ENCODE assay signal across 13 mouse cellular contexts in genomic region chr4:145640416-145641185, GRCm38 (mm10). TPM values are rescaled to one million over a fixed set of nuclear protein-coding genes. Genes with fewer than 3 reads are reported as not detected.
DNase-seq lines count a peak whose midpoint lies in the region; ATAC-seq and TF ChIP-seq lines count a peak whose summit lies in the region.
"Not testable (repeated sequence)": the region's sequence is repeated elsewhere in the genome, so short reads cannot be mapped to it uniquely, and the experiment has no call there.
"Had no signal": no experiment of that assay in that cellular context is flagged by ENCODE, and none has a peak within 500 bp of the region (broad histone marks: within the 10 kb centered on the region; RNA-seq: fewer than 3 reads in every experiment).

No protein-coding gene starts in this region.

- not testable (repeated sequence) for ATAC-seq in hindbrain, embryonic 13.5 days (ENCODE audit: low FRiP score); stomach, embryonic 15.5 days (ENCODE audit: insufficient read depth, low FRiP score, low read depth)

- not testable (repeated sequence) for H3K27ac ChIP-seq in heart, embryonic 10.5 days; hindbrain, embryonic 13.5 days; limb, embryonic 10.5 days; stomach, embryonic 15.5 days

- H3K4me1 ChIP-seq in E14TG2a.4 (replicated peaks; ENCODE audit: low read depth, low read length); heart, embryonic 10.5 days; hindbrain, embryonic 13.5 days (replicated peaks); limb, embryonic 10.5 days; megakaryocyte, embryonic 14.5 days; stomach, embryonic 15.5 days: not testable (repeated sequence)

- not testable (repeated sequence) for H3K9ac ChIP-seq in hindbrain, embryonic 13.5 days; stomach, embryonic 15.5 days

- H3K9me3 ChIP-seq in E14TG2a.4 (ENCODE audit: low read length): peaks cover 31% of the 10 kb centered on the region
- H3K9me3 ChIP-seq in heart, embryonic 10.5 days; hindbrain, embryonic 13.5 days; limb, embryonic 10.5 days (replicated peaks); stomach, embryonic 15.5 days: not testable (repeated sequence)
- H3K9me3 ChIP-seq in megakaryocyte, embryonic 14.5 days: peaks cover 24% of the 10 kb centered on the region

- DNase-seq in embryo, embryonic 11 days: peak; percentile 1
- DNase-seq in heart, embryonic 10.5 days (ENCODE audit: low spot score); limb, embryonic 10.5 days (ENCODE audit: low spot score): not testable (repeated sequence)
- peak; percentile 17 for DNase-seq in yolk sac, embryonic 10.5 days (ENCODE audit: low spot score)

- H3K36me3 ChIP-seq in E14TG2a.4 (ENCODE audit: insufficient read depth, low read length); heart, embryonic 10.5 days; hindbrain, embryonic 13.5 days; limb, embryonic 10.5 days; megakaryocyte, embryonic 14.5 days (replicated peaks; ENCODE audit: low read length); stomach, embryonic 15.5 days: not testable (repeated sequence)

- TF ChIP-seq CTCF in E14TG2a.4 (conservative IDR thresholded peaks at IDR 0.05; ENCODE audit: low read length): not testable (repeated sequence)

- H3K4me2 ChIP-seq in hindbrain, embryonic 13.5 days: not testable (repeated sequence)
- H3K4me2 ChIP-seq in stomach, embryonic 15.5 days: 0 out of 2 replicates have a peak overlapping the region, but pooled peaks have one; percentile 19

- H3K4me3 ChIP-seq in E14TG2a.4 (replicated peaks; ENCODE audit: low read length): peak overlapping the region; percentile 74
- peak overlapping the region; percentile 39; the same call in 1 of the 2 replicates for H3K4me3 ChIP-seq in heart, embryonic 10.5 days
- H3K4me3 ChIP-seq in hindbrain, embryonic 13.5 days: 0 out of 2 replicates have a peak overlapping the region, but pooled peaks have one; percentile 12
- peak overlapping the region; percentile 37 for H3K4me3 ChIP-seq in limb, embryonic 10.5 days
- peak overlapping the region; percentile 83 for H3K4me3 ChIP-seq in megakaryocyte, embryonic 14.5 days (replicated peaks)
- not testable (repeated sequence) for H3K4me3 ChIP-seq in stomach, embryonic 15.5 days (replicated peaks)

- not testable (repeated sequence) for H3K27me3 ChIP-seq in E14TG2a.4 (ENCODE audit: insufficient read depth, low read length); heart, embryonic 10.5 days (ENCODE audit: insufficient read depth, poor library complexity, severe bottlenecking); hindbrain, embryonic 13.5 days; limb, embryonic 10.5 days (ENCODE audit: low read depth, poor library complexity, severe bottlenecking); megakaryocyte, embryonic 14.5 days (replicated peaks); stomach, embryonic 15.5 days (replicated peaks)

- 21% methylated on average over 83 of the region's 83 CpGs for whole genome bisulfite sequencing in heart, embryonic 10.5 days
- WGBS in hindbrain, embryonic 13.5 days: 29% methylated on average over 69 of the region's 83 CpGs
- WGBS in limb, embryonic 10.5 days: 27% methylated on average over 81 of the region's 83 CpGs
- 24% methylated on average over 74 of the region's 83 CpGs for WGBS in stomach, embryonic 15.5 days

RNA-seq across cellular contexts. Expression of gene Zfp980, which starts 29.9 kb away (rescaled TPM):
- 0.09 TPM in 1 of 2 replicates, not detected in the other for polyA plus RNA-seq in heart, embryonic 10.5 days (2016; fragmentation: Nextera tagmentation; extraction: Ambion mirVana)
- polyA plus RNA-seq in hindbrain, embryonic 13.5 days (2015; fragmentation: Nextera tagmentation; extraction: Ambion mirVana): not detected in 2 replicates
- not detected in 2 replicates for polyA plus RNA-seq in limb, embryonic 10.5 days (2016; fragmentation: Nextera tagmentation; extraction: Ambion mirVana)
- 0.41 TPM in 1 of 2 replicates, not detected in the other for polyA plus RNA-seq in megakaryocyte, embryonic 14.5 days (2012; ENCODE audit: insufficient read depth, low replicate concordance)
- not detected in 2 replicates for polyA plus RNA-seq in stomach, embryonic 15.5 days (2015; fragmentation: Nextera tagmentation; extraction: Ambion mirVana)
- polyA plus RNA-seq: forebrain, embryonic 16.5 days; hindbrain, embryonic 16.5 days; kidney, embryonic 14.5 days; liver, embryonic 16.5 days; midbrain, embryonic 16.5 days had no signal

RNA-seq across cellular contexts. Expression of gene Gm13212, which starts 55.6 kb away (rescaled TPM):
- 3.2 and 3.7 TPM in 2 replicates for polyA plus RNA-seq in heart, embryonic 10.5 days (2016; fragmentation: Nextera tagmentation; extraction: Ambion mirVana)
- polyA plus RNA-seq in hindbrain, embryonic 13.5 days (2015; fragmentation: Nextera tagmentation; extraction: Ambion mirVana): 0.25 and 0.26 TPM in 2 replicates
- polyA plus RNA-seq in limb, embryonic 10.5 days (2016; fragmentation: Nextera tagmentation; extraction: Ambion mirVana): 2.4 and 2.8 TPM in 2 replicates
- polyA plus RNA-seq in megakaryocyte, embryonic 14.5 days (2012; ENCODE audit: insufficient read depth, low replicate concordance): 1.7 TPM in 1 of 2 replicates, not detected in the other
- polyA plus RNA-seq in stomach, embryonic 15.5 days (2015; fragmentation: Nextera tagmentation; extraction: Ambion mirVana): 2.2 and 2.4 TPM in 2 replicates
